Mouse (Mus musculus) kidney, postnatal 10 days (tissue): ENCODE measurements around the gene Spry2.

Source experiments
- DNase-seq: peaks from one replicate; pipeline ENCODE4 v3.0.0; 2021; ENCODE audit warnings: mixed read lengths

Gene Spry2

GRCm38 (mm10) chr14:105896791-105897568, at the start of gene Spry2:
Gene Spry2, minus strand, starts transcription at chr14:105896819.
- DNase-seq = peak; percentile 96

- peak; percentile 6 for DNase-seq
These were observed 44.7 kb upstream of the Spry2 start for GRCm38 (mm10) chr14:105941353-105941752.

GRCm38 (mm10) chr14:105926726-105927125, 30.1 kb upstream of the Spry2 start:
- no peak for DNase-seq

DNA sequence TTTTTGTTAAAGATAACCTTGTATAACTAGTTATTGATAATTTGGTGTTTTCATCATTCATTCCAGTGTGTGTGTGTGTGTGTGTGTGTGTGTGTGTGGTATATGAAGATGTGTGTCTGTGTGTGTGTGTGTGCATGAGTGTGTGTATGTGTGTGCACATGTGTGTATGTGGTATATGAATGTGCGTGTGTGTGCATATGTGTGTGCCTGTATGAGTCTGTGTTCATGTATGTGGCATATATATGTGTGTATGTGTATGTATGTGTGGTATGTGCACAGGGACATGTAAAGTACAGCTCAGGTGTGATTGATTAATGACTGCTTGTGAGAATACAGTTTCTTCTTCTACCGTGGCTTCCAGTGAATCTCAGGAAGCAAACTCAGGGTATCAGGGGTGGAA, 28.7 kb upstream of the Spry2 start:
- DNase-seq = no peak

- peak; percentile 73 for DNase-seq
These were observed 28.1 kb upstream of the Spry2 start for GRCm38 (mm10) chr14:105924712-105925111.

DNA sequence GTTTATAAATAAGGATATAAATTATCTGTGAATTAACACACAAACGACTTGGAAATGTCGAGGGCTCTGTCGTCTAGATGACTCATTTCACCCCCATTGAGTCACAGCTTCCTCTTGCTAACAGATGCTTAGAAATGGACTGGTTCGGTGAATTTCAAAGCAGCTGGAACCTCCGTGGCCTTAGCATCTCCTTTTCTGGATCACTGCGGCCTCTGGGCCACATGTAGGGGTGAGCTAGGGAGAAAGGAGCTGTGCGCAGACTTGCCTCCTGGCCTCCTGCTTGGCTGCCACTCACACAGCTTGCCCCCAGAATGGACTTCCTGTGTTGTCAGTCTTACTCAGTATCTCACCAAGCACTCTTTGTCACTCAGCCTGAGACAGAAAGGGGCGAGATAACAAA, 26.3 kb upstream of the Spry2 start:
- peak; percentile 39 for DNase-seq

DNA sequence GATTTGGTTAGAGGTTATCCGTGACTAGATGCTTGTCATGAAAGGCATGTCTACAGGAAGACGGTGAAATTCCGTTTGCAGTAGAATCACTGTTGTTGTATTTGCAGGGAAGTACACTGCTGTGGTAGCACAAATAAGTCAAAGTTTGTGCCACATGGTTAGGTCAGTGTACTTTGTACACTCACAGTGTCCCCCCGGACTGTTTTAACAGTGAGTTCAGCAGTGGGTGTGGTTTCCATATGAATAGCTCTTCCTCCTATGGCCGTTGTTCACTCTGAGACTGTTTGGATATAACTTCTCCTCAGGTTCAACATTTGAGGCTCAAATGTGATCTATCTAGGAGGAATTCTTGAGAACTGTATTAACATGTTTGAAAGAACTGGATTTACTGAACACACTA, 25.8 kb upstream of the Spry2 start:
- DNase-seq = no peak

- DNase-seq = no peak
These were observed 24.6 kb upstream of the Spry2 start for GRCm38 (mm10) chr14:105921217-105921695.

DNA sequence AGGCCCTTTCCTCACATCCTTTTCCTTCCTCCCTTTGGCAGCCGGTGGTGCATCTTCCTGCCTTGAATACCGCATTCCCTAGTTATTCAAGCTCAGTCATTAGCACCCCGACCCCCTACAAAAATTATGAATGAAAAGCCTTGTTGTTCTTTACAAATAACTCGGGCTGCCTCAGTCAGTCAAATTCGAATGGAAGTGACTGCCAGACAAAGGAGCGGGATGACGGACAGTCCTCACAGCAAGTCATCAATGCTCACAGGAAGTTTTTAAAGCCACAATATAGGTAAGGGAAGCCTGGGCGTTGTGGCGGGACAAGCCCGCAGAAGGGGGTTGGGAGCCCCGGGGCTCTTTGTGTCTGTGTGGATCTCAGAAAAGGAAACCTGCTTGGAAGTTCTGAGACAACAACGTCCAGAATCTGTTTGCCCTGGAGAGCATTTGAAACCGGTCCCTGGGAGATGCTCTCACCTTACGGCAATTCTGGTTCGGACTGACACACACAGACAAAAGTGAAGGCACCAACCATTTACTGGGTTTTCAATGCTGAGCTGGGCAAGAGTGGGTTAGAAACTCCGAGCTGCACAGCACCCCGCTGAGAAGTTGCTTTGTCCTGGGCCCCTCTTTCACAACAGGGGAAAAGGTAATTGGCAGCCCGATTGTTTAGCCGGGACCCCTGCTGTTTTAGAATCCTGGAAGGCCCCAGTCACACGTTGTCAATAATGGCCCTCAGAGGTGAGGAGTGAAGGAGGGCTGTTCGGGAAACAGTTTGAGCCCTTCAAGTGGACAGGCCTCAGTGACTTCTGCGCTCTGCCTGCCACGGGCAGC, 24.0 kb upstream of the Spry2 start:
- DNase-seq = peak; percentile 50

- DNase-seq = no peak
These were observed 10.6 kb upstream of the Spry2 start for GRCm38 (mm10) chr14:105907216-105907615.

- no peak for DNase-seq
These were observed 9.3 kb upstream of the Spry2 start for GRCm38 (mm10) chr14:105905935-105906334.

GRCm38 (mm10) chr14:105905509-105905908, 8.9 kb upstream of the Spry2 start:
- DNase-seq = no peak

DNA sequence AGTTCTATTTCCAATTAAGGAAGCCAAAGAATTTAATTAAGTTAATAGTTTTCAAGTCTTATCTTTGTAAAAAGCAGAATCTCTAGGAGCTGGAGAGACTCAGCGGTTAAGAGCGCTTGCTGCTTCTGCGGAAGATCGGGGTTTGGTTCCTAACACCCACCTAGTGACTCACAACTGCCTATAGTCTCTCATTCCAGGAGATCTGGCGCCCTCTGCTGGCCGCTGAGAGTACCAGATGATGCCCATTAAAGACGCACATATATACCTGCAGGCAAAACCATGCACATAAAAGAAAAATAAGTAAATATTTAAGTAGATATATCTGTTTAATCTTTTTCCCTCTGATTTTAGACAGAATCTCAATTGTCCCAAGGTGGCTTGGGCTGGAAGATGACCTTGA, 6.2 kb upstream of the Spry2 start:
- DNase-seq = peak; percentile 59

- no peak for DNase-seq
These were observed 4.2 kb upstream of the Spry2 start for GRCm38 (mm10) chr14:105900841-105901240.

- peak; percentile 67 for DNase-seq
These were observed 2.5 kb upstream of the Spry2 start for GRCm38 (mm10) chr14:105899116-105899515.

DNA sequence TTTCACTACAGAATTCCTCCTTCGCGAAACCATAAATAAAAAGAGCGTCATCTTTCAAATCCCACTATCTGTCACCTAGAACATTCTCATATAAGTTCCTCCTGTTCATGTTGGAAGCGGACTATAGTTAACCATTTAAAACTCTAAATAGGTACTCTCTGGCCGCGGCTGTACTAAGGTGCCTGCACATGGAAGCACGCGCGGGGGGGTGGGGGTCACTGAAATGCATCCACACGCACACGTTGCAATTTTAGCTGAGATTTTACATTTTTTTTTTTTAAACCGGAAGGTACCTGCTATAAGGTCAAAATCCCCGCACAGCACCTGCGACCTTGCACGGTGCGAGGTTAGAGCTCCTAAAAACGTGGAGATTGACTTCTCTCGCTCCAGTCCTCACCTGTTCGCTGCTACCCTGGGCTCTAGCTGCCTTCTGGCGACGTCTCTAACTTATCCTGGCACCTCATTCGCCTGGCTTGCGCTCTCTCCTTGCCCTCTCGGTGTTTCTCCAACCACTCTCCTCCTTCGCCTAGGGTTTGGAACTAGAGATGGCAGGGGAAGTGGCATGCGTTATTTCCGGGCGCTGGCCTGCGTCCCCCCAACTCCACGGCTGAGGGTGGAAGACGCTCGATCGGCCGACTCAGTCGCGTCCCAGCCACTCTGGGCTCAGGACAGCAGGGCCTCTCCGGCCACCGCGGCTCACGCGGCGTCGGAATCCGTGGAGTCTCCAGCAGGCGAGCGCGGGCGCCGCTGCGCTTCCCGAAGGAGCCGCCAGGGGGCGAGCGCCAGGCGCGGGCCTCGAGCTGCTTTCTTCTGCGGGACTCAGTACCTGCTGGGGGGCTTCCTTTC, 1.9 kb upstream of the Spry2 start:
- peak; percentile 95 for DNase-seq

GRCm38 (mm10) chr14:105897569-105898101, 1.0 kb upstream of the Spry2 start:
- DNase-seq = peak; percentile 82

DNA sequence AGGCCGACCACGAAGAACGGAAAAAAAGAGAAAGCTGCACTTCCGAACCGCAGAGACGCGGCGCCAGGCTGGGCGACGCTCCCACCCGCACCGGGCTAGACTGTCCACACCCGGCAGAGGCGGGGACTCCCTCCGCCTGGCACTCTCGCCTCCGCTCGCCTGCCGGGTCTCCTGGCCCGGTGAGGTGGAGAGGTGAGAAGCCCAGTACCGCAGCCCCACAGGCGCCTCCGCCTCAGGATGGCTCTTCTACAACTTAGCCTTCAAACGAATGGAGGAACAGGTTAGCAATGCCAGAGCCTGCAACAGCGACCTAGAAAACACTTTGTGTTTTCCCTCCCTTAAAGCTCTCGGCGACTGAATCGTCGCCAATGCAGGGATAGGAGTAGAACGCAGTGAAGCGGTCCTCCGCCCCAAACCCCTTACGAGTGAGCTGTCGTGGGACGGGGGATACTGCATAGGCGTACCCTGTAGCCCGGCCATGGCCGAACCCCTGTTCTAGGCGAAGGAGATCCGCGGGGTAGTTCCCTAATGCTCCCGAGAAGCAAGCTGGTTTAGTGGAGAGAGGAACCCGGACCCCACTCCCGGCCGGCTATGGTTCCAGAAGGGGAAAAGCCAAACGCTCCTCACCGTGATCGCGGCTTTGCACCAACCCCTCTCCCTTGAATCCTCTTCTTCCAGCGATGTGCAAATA, 513 bp downstream of the Spry2 start:
- peak; percentile 71 for DNase-seq

DNA sequence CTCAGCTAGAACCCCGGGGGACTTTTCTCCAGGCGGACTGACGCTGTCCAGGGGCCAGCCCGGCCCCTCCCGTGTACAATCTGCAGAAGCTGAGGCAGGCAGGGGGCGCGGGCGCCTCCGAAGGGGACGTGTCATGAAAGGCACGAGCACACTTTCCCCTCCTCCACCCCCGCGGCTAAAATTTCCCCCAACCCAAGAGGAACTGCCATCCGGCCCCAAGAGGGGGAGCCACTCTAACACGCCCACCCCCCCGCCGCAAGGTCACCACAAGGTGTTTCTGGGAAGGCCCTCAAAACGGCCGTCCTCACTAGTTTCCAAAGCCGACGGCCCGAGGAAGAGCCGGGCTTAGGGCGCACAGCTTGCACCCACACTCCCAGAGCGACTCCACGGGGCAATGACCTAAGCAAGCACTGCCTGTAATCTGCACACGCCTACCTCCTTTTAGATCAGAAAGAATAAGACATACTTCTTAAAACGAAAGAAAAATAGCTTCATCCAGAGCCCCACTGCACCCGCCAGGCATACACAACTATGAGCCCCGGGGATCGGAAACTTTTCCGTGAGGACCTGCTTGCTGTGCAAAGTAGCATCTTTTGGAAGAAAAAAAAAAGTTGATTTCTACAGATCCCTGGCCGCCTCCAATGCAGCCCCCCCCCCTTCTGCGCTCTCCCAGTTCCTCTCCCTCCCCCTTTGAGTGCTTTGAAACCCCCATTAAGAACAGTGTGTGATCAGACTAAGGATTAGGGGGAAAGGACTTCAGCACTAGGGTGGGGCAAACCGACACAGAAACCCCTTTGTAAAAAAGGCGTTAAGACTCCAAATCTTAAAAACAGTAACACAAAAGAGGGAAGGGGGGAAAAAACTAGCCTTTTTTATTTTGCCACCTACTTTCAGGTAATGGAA, 1.4 kb downstream of the Spry2 start:
- peak; percentile 82 for DNase-seq

GRCm38 (mm10) chr14:105893623-105893995, 3.0 kb downstream of the Spry2 start:
- DNase-seq = peak; percentile 55
